Mouse (Mus musculus): Measurements from ENCODE around the gene Tmem159.

Gene Tmem159

DNA sequence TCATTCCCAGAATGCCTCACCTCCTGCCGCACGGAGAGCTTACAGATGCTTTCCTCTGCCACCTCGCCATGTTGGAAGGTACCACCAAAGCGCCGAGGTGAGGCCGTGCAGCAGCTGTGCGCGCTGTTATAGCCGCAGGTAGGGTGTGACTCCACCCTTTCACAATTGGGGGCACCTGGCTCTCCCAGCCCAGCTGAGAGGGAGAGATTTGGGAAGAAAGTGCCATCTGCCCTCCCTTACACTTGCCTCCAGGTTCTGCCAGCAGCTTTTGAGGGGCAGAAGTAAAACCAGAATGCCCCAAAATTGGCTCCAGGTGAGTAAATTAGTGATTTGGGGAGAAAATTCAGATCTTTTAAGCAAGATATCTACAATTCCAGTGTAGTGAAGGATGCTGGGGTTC lies 43.0 kb downstream of the Tmem159 start, which contains the start of gene Zp2:
Gene Zp2 (minus strand): TSS at position 101 of the 400 bp plus-strand sequence.
- no peak for DNase-seq

GRCm38 (mm10) chr7:120150257-120150656 lies 48.1 kb downstream of the Tmem159 start:
- no peak for DNase-seq

DNA sequence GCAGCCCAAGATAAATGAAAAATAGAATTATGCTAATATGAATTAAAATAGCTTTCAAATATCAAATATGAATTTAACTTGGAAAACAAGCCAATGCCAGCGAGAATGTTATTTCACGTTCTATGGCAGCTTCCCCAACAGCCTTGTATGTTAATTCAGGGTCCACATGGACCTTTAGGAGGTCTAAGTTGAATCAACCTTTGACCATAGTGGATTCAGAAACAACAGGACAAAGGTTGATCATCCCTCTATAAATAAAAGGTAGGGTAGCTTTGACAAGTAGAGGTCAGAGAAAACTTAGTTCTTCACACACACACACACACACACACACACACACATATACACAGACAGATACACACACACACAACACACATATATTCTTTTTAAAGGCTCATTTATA lies 48.7 kb downstream of the Tmem159 start:
- DNase-seq: no peak

DNA sequence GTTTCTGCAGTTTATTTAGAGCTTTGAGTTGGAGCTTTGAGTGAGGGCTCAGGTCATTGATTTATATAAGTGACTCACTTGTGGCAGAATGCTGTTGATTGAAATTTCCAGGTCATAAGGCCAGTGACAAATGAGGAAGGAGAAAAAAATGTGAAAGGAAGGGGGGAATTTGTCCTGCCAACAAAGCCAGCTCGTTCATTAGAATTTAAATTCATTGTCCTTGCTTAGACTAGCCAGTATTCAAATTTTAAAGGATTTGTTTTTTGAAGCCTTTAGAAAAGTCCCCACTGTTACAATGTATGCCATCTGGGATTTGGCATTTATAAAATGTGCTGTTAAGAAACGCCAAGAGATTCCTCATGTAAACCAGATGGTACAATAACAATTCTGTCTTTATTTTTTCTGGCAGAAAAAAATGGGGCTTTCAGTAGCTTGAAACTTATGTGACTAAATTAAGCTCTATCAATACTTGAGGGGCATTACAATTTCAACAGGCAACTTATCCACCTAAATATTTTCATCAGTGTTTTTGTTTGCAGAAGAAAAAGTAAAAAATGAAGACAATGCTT lies 54.8 kb downstream of the Tmem159 start:
- peak; percentile 19 for DNase-seq

DNA sequence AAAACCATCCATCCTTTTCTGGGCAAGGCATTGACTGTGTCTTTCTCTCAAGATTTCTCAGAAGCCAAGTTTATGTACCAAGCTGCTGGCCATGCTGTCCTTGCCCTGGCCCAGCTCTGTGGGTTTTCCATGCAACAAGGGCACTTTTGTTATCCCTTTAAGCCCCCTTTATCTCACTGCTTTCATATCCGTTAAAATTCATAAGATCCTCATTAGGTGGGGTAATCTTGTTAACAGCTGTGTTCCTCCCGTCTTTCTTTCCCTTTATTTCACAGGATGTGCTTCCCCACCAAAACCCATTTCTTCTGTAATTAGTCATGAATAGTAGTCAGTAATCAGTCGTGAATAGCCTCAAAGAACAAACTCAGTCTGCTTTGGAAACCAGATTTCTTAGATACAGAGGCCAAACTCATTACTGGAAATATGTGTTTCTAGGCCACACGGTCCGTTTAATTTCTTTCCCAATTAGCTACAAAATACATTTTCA lies 55.5 kb downstream of the Tmem159 start:
- DNase-seq: no peak

GRCm38 (mm10) chr7:120158121-120158613 lies 56.0 kb downstream of the Tmem159 start:
- DNase-seq: no peak

GRCm38 (mm10) chr7:120163581-120164251 lies 61.6 kb downstream of the Tmem159 start:
- DNase-seq: no peak

All from right cerebral cortex, adult 18-20 months (tissue).